Mouse (Mus musculus): ENCODE data around the gene Heatr9.
A peak's percentile ranks its signal among the peaks of the same experiment; 100 is the strongest.

Gene Heatr9

DNA sequence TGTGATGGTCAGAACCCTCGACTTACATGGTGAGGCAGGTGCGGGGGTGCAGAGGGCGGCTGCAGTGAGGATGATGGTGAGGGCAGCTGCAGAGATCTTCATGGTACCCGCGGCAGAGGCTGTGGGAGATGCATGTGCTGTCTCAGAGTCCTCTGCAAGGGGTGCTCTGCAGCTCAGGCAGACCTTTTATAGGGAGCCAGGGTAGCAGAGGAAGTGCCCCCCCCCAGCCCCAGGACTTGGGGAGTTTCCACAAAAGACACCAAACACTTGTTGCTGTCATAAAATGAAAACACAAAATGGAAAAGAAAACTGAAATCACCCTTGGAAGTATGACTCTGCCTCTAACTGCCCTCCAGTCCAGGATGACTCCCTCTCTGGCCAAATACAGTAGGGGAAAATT is 8.4 kb upstream of the Heatr9 start, which contains the start of gene Ccl5:
TSS of gene Ccl5 (minus strand) at position 159 of the 400 bp plus-strand sequence.
- DNase-seq (ENCODE audit: low spot score in 2 of 2) = no peak

- no peak for DNase-seq (ENCODE audit: low spot score in 2 of 2)
Observed at GRCm38 (mm10) chr11:83529024-83529423, 7.0 kb upstream of the Heatr9 start.

DNA sequence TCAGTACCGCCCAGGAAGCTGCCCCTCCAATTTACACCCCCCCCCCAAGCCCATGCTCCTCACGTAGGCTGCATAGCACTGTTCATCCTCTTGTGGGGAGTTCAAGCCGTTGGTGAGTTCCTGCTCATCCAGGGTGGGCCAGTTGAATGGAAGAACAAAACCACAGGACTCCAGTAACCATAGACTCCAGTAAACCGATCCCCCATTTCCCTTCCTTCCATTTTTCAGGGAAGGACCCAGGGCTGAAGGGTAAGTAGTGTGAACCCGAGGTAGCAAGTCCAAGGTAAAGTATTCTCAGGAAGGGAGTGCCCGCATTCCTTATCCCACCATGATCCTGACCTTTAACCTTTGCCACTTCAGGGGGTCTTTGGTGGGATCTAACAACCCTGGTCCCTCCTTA is 3.6 kb downstream of the Heatr9 start:
- DNase-seq (ENCODE audit: low spot score in 2 of 2) = no peak

GRCm38 (mm10) chr11:83517153-83517552 is 4.8 kb downstream of the Heatr9 start:
- no peak for DNase-seq (ENCODE audit: low spot score in 2 of 2)

GRCm38 (mm10) chr11:83509521-83509920 is 12.5 kb downstream of the Heatr9 start:
- DNase-seq (ENCODE audit: low spot score in 2 of 2) = no peak

DNA sequence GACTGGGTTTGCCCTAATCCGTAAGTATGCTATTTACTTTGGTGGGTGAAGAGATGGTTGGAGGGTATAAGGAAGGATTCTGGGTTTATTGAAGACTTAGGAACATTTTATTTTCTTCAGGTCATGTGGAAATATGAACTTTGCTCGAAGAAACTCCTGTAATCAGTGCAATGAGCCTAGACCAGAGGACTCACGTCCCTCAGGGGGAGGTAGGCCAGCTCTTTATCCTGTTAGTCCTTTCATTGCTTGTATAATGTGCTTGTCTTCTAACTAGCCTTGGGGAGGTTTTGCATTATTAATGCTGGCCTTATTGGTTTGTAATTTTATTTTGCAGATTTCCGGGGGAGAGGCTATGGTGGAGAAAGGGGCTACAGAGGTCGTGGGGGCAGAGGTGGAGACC is 17.7 kb downstream of the Heatr9 start:
- DNase-seq (ENCODE audit: low spot score in 2 of 2) = no peak

- no peak for DNase-seq (ENCODE audit: low spot score in 2 of 2)
Observed at GRCm38 (mm10) chr11:83495571-83495970, 26.4 kb downstream of the Heatr9 start.

GRCm38 (mm10) chr11:83491488-83491887 is 30.5 kb downstream of the Heatr9 start:
- DNase-seq (ENCODE audit: low spot score in 2 of 2) = no peak

- no peak for DNase-seq (ENCODE audit: low spot score in 2 of 2)
Observed at GRCm38 (mm10) chr11:83473235-83474016, 48.5 kb downstream of the Heatr9 start.

- peak; percentile 98 for DNase-seq (ENCODE audit: low spot score in 2 of 2)
Observed at GRCm38 (mm10) chr11:83472324-83473234, 49.4 kb downstream of the Heatr9 start, which contains the start of gene Taf15. TSS of gene Taf15 (plus strand) at chr11:83473086.

DNA sequence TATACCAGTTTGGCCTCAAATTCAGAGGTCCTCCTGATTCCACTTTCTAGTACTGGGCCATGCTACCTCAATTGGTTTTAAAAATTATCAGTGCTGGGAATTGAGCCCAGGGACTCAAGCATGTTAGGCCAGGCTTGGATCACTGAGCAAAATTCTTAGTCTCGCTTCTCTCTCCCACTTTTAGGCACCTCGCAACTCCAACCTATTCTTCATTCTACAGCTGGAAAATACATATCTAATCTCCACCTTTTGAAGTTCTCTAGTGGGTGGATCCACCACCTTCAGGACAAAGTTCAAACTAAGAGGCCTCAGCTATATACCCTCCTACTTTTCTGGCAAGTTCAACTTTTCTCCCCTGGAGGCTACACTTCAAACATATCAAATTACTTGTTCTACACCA is 50.2 kb downstream of the Heatr9 start:
- no peak for DNase-seq (ENCODE audit: low spot score in 2 of 2)

- no peak for DNase-seq (ENCODE audit: low spot score in 2 of 2)
Observed at GRCm38 (mm10) chr11:83468765-83469164, 53.2 kb downstream of the Heatr9 start.

GRCm38 (mm10) chr11:83467120-83467652 is 54.8 kb downstream of the Heatr9 start:
- DNase-seq (ENCODE audit: low spot score in 2 of 2) = no peak

GRCm38 (mm10) chr11:83465976-83466375 is 56.0 kb downstream of the Heatr9 start:
- no peak for DNase-seq (ENCODE audit: low spot score in 2 of 2)

GRCm38 (mm10) chr11:83462711-83463244 is 59.2 kb downstream of the Heatr9 start, which contains the start of gene Mmp28:
TSS of gene Mmp28 (minus strand) at chr11:83463071.
- no peak for DNase-seq (ENCODE audit: low spot score in 2 of 2)

All from thymus, postnatal 10 days (tissue).